Mouse (Mus musculus) myocyte (in vitro differentiated cells): ENCODE measurements around the gene Sar1a.

ENCODE experiments used
- CEBPB ChIP-seq: IDR thresholded peaks from 2 replicates; pipeline ENCODE4 v1.6.1; 2011; ENCODE audit warnings: mild to moderate bottlenecking, moderate library complexity; ENCODE audit not compliant: poor library complexity, insufficient read depth, severe bottlenecking
- POLR2A ChIP-seq: IDR thresholded peaks from one replicate; pipeline ENCODE4 v1.6.1; 2011; ENCODE audit warnings: low read depth, mild to moderate bottlenecking, control low read depth, moderate library complexity; ENCODE audit not compliant: insufficient read length
- REST ChIP-seq: IDR thresholded peaks from one replicate; pipeline ENCODE4 v1.6.1; 2011; ENCODE audit warnings: mild to moderate bottlenecking, control low read depth, moderate library complexity; ENCODE audit not compliant: insufficient read depth, insufficient read length
- TCF12 ChIP-seq: IDR thresholded peaks from one replicate; pipeline ENCODE4 v1.6.1; 2011; ENCODE audit warnings: mild to moderate bottlenecking, control low read depth; ENCODE audit not compliant: poor library complexity, insufficient read depth, severe bottlenecking
- TCF3 ChIP-seq: IDR thresholded peaks from one replicate; pipeline ENCODE4 v1.6.1; 2011; ENCODE audit warnings: low read depth, control low read depth; ENCODE audit not compliant: insufficient read length

DNA sequence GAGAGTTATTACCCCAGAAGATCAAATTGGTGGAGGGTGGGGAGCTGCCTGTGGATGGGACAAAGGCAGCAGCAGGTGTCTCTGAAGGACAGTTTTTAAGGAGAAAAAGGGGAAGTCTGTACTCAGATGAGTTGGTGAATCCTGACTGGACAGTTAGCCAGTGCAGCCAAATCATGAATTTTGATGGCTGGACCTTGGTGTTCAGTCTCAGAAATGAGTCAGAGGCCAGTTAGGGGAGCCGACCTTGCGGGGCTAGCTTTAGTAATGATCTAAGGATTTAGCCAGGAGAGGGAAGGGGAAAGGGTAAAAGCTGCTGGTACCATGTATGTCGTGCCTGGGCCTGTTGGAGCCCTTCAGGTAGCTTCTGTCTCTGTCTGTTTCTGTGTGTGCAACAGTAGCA is 33.5 kb downstream of the Sar1a start:
- TF ChIP-seq REST (no peak), CEBPB (no peak), POLR2A (no peak), TCF12 (no peak), TCF3 (no peak)
